8 mouse cellular contexts compared by ENCODE assay signal in genomic region chr4:133599571-133600073, GRCm38 (mm10). TPM values are rescaled to one million over a fixed set of nuclear protein-coding genes. Genes with fewer than 3 reads are reported as not detected.
A peak's percentile ranks its signal among the peaks of the same experiment; 100 is the strongest.
DNase-seq lines count a peak whose midpoint lies in the region; ATAC-seq lines count a peak whose summit lies in the region.

No protein-coding gene starts in this region.

- peaks cover 16% of the 10 kb centered on the region for H3K4me1 ChIP-seq in hindbrain, embryonic 15.5 days (replicated peaks)

- under 1% methylated on average over 49 of the region's 50 CpGs for WGBS in hindbrain, embryonic 15.5 days

- no peaks in the 10 kb centered on the region for H3K9me3 ChIP-seq in hindbrain, embryonic 15.5 days

- peak; percentile 70 for DNase-seq in WW6 (ENCODE audit: low read depth, low spot score)
- DNase-seq in cerebellum, postnatal 36 days: peak; percentile 65 to 78
- peak; percentile 75 for DNase-seq in frontal cortex, postnatal 36 days (ENCODE audit: low spot score in 2 of 2)
- peak; percentile 71 to 74 for DNase-seq in layer of hippocampus, postnatal 36 days
- DNase-seq in lung, postnatal 25 days (ENCODE audit: low spot score): peak; percentile 96
- DNase-seq in retina, adult 2 months (ENCODE audit: low read depth, low spot score): peak; percentile 37
- peak; percentile 67 for DNase-seq in thymus, postnatal 4 days

- peak overlapping the region; percentile 46 for H3K4me3 ChIP-seq in hindbrain, embryonic 15.5 days

- H3K27ac ChIP-seq in hindbrain, embryonic 15.5 days (replicated peaks): no peak overlapping the region

- peaks cover 7% of the 10 kb centered on the region; the same call in 1 of the 2 replicates for H3K36me3 ChIP-seq in hindbrain, embryonic 15.5 days

- H3K4me2 ChIP-seq in hindbrain, embryonic 15.5 days: peak overlapping the region; percentile 89

- H3K27me3 ChIP-seq in hindbrain, embryonic 15.5 days: peaks cover 51% of the 10 kb centered on the region

- ATAC-seq in hindbrain, embryonic 15.5 days (ENCODE audit: low FRiP score, low read depth): peak; percentile 90

- peak overlapping the region; percentile 34; the same call in 1 of the 2 replicates for H3K9ac ChIP-seq in hindbrain, embryonic 15.5 days

RNA-seq across cellular contexts. Expression of gene Sfn, which starts 2.3 kb away (rescaled TPM):
- 2.2 TPM in 2 replicates for polyA plus RNA-seq in hindbrain, embryonic 15.5 days (2015; fragmentation: Nextera tagmentation; extraction: Ambion mirVana)
- 1 to 10 TPM; 1.5 to 1.9 TPM for total RNA-seq in layer of hippocampus, postnatal 36 days (2021)

RNA-seq across cellular contexts. Expression of gene Gpn2, which starts 15.5 kb away (rescaled TPM):
- 17.6 and 19.7 TPM in 2 replicates for polyA plus RNA-seq in hindbrain, embryonic 15.5 days (2015; fragmentation: Nextera tagmentation; extraction: Ambion mirVana)
- 10 to 100 TPM; 10.1 to 10.3 TPM for total RNA-seq in layer of hippocampus, postnatal 36 days (2021)

RNA-seq across cellular contexts. Expression of gene Gpatch3, which starts 25.1 kb away (rescaled TPM):
- 7.1 and 8.6 TPM in 2 replicates for polyA plus RNA-seq in hindbrain, embryonic 15.5 days (2015; fragmentation: Nextera tagmentation; extraction: Ambion mirVana)
- total RNA-seq in layer of hippocampus, postnatal 36 days (2021): 1 to 10 TPM; 7.0 to 7.2 TPM

RNA-seq across cellular contexts. Expression of gene Nr0b2, which starts 46.4 kb away (rescaled TPM):
- not detected in 2 replicates for polyA plus RNA-seq in hindbrain, embryonic 15.5 days (2015; fragmentation: Nextera tagmentation; extraction: Ambion mirVana)
- total RNA-seq in layer of hippocampus, postnatal 36 days (2021): not detected

RNA-seq across cellular contexts. Expression of gene Zdhhc18, which starts 50.3 kb away (rescaled TPM):
- polyA plus RNA-seq in hindbrain, embryonic 15.5 days (2015; fragmentation: Nextera tagmentation; extraction: Ambion mirVana): 12.0 and 15.8 TPM in 2 replicates
- 10 to 100 TPM; 30.1 to 32.8 TPM for total RNA-seq in layer of hippocampus, postnatal 36 days (2021)

Comparison
In these comparisons a context has a peak if more than half of its experiments do, and no peak if none do; other contexts are left out.
1. DNase-seq: peak in every context shown above with its lines; median percentile 96 in lung, postnatal 25 days; 75 in frontal cortex, postnatal 36 days; 72 in layer of hippocampus, postnatal 36 days; 72 in cerebellum, postnatal 36 days; 70 in WW6; 67 in thymus, postnatal 4 days; 37 in retina, adult 2 months.